Mouse (Mus musculus) ES-Bruce4 (cell line): Measurements from ENCODE around the gene H2-Aa. TPM values are rescaled to one million over a fixed set of nuclear protein-coding genes. Genes with fewer than 3 reads are reported as not detected.
A peak's percentile ranks its signal among the peaks of the same experiment; 100 is the strongest.

Source experiments
- H3K27ac ChIP-seq: 2 replicates; pipeline ENCODE4 v1.5.1; 2012; ENCODE audit warnings: low read length, inconsistent platforms; ENCODE audit not compliant: insufficient read depth
- H3K27me3 ChIP-seq: 2 replicates; pipeline ENCODE4 v1.6.1; 2012; ENCODE audit warnings: mild to moderate bottlenecking, low read length, inconsistent platforms; ENCODE audit not compliant: control insufficient read depth, poor library complexity, insufficient read depth, severe bottlenecking
- H3K36me3 ChIP-seq: 2 replicates; pipeline ENCODE4 v1.6.1; 2012; ENCODE audit warnings: inconsistent platforms, mild to moderate bottlenecking, low read length, moderate library complexity; ENCODE audit not compliant: control insufficient read depth, poor library complexity, insufficient read depth, severe bottlenecking
- H3K4me1 ChIP-seq: one replicate; pipeline ENCODE4 v1.8.1; 2011; ENCODE audit warnings: low read length; ENCODE audit not compliant: control insufficient read depth, insufficient read depth
- H3K4me3 ChIP-seq: 2 replicates; pipeline ENCODE4 v1.5.1; 2011; ENCODE audit warnings: low read depth, mild to moderate bottlenecking, low read length
- H3K9ac ChIP-seq: 2 replicates; pipeline ENCODE4 v1.6.1; 2012; ENCODE audit warnings: low read depth, mild to moderate bottlenecking, inconsistent platforms; ENCODE audit not compliant: poor library complexity, severe bottlenecking
- H3K9me3 ChIP-seq: replicated peaks from 2 replicates; pipeline ENCODE4 v1.6.1; 2012; ENCODE audit warnings: mild to moderate bottlenecking, low read length, inconsistent platforms; ENCODE audit not compliant: control insufficient read depth, poor library complexity, insufficient read depth, severe bottlenecking
- CTCF ChIP-seq: IDR thresholded peaks from one replicate; pipeline ENCODE4 v1.8.1; 2011; ENCODE audit warnings: low read depth, low read length
- EP300 ChIP-seq: IDR thresholded peaks from 2 replicates; pipeline ENCODE4 v1.6.1; 2011; ENCODE audit warnings: low read depth, low read length; ENCODE audit not compliant: insufficient read depth
- POLR2A ChIP-seq: IDR thresholded peaks from one replicate; pipeline ENCODE4 v1.8.1; 2011; ENCODE audit warnings: low read length; ENCODE audit not compliant: insufficient read depth
- polyA plus RNA-seq: library from polyadenylated mRNA; stranded (reverse); fragments of >200 nt; gene quantifications from 2 replicates; pipeline ENCODE4 v1.2.4, GENCODE M21; 2011; ENCODE audit warnings: low read depth; ENCODE audit not compliant: missing spikeins, insufficient read depth, insufficient read length

Gene H2-Aa
- polyA plus RNA-seq, 1 experiment = not detected

DNA sequence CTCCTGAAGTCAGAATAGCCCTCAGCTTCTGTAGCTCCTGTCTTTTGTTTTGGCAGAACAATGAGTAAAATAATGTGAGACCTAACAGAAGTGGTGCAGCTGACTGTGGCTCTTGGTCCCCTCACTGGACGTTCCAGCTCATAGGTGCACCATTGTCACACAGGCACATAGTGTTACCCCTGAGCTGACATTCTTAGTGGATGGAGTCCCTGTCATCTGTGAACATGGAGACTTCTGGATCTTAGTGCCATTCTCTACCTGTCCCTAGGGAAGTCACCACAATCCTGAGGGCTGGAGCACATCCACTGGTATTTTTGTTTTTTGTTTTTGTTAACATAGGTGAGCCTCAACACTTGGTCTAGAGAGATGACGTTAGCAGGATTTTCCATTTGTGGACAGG, 16.7 kb downstream of the H2-Aa start:
- no peak for TF ChIP-seq CTCF
- TF ChIP-seq EP300 = no peak
- no peak for TF ChIP-seq POLR2A
- H3K4me3 ChIP-seq = no peak overlapping the region
- H3K27me3 ChIP-seq = no peaks in the 10 kb centered on the region
- no peak overlapping the region for H3K27ac ChIP-seq
- H3K4me1 ChIP-seq = no peaks in the 10 kb centered on the region
- no peak overlapping the region for H3K9ac ChIP-seq
- no peaks in the 10 kb centered on the region for H3K36me3 ChIP-seq
- no peaks in the 10 kb centered on the region for H3K9me3 ChIP-seq

DNA sequence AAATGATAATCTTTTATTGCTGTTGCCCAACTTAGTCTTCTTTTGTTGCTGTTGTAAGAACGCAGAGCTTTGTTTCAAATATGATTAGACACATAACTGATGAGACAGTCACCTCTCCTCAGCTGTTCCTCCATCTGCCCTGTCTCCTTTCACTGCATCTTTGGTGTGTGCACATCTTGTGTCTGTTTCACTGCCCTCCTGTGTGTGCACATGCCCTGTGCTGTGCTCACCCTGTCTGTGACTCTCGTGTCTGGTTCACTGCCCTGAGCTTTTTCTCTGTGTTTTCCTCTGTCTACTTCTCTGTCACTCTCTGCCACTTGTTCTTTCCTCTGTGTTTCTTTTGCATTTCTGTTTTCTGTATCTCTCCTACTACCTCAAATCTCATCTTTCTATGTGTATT, 17.4 kb downstream of the H2-Aa start:
- no peak overlapping the region for H3K4me3 ChIP-seq
- H3K36me3 ChIP-seq = no peaks in the 10 kb centered on the region
- no peak for TF ChIP-seq CTCF
- TF ChIP-seq POLR2A = no peak
- no peak for TF ChIP-seq EP300

DNA sequence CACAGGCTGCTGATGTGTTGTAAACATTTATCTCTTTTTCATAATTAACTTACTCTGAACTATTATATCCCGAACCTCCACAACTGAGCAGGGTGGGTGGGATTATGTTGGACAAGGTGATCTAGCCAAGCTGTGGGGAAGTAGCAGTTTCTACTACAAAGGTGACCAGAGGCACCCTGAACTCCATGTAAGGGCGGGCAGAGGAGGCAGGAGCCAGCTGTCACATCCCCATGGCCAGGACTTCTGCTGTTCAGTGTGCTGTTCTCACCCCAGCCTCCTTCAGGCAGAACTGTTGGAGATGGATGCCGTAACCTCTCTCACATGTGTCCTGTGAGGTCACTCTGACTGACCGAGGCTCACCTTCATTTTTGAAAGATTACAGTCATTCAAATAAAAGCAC, 17.8 kb downstream of the H2-Aa start:
- Histone ChIP-seq H3K27me3 (0 out of 2 replicates have a peak, but pooled peaks cover under 1% of the 10 kb centered on the region), H3K9ac (no peak overlapping the region), H3K4me1 (no peaks in the 10 kb centered on the region), H3K36me3 (no peaks in the 10 kb centered on the region), H3K4me3 (no peak overlapping the region), H3K27ac (no peak overlapping the region), H3K9me3 (no peaks in the 10 kb centered on the region)
- TF ChIP-seq CTCF = no peak
- TF ChIP-seq EP300 = no peak
- TF ChIP-seq POLR2A = no peak

More for the DNA sequence above, 17.4 kb downstream of the H2-Aa start:
- no peaks in the 10 kb centered on the region for H3K4me1 ChIP-seq
- H3K27ac ChIP-seq = no peak overlapping the region
- no peaks in the 10 kb centered on the region for H3K9me3 ChIP-seq
- H3K9ac ChIP-seq = no peak overlapping the region
- H3K27me3 ChIP-seq = no peaks in the 10 kb centered on the region

DNA sequence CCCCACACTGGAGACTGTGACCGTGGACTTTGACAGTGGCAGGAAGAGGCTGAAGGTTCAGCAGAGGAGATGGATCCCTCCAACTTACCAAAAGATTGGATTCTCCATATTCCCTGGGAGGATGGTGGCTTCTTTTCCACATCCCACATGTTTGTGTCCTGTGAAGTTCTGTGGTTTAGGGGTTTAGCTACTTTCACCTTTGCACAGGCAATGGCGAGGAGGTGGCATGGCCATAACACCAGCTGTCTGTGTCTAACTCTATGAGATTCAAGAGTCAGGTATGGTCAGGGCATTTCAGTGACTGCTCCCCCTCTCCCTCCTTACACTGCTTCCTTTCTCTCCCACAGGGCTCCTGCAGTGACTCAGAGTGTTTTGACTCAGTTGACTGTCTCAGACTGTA, 18.9 kb downstream of the H2-Aa start:
- Histone ChIP-seq H3K27me3 (0 out of 2 replicates have a peak, but pooled peaks cover 5% of the 10 kb centered on the region), H3K36me3 (no peaks in the 10 kb centered on the region), H3K4me3 (no peak overlapping the region), H3K9ac (no peak overlapping the region), H3K4me1 (no peaks in the 10 kb centered on the region), H3K9me3 (no peaks in the 10 kb centered on the region), H3K27ac (no peak overlapping the region)
- no peak for TF ChIP-seq EP300

DNA sequence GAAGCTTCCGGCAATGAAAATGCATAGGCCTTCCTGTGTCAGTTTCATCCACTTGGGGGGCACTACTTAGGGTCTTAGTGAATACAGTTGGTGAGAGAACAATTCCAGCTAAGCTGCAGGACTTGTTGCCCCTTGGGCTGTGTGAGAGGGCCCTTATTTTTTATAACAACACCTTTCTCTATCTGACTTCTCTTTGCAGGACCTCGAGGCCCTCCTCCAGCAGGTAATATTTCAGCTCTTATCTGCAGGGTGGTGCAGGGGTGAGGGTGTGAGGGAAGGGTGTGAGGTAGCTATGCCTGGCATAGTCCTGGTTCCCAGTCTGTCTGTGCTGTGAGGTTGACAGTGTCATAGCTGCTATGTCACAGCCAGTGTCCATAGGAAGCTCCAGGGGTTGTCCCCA, 19.4 kb downstream of the H2-Aa start:
- H3K9ac ChIP-seq = no peak overlapping the region
- H3K4me1 ChIP-seq = no peaks in the 10 kb centered on the region
- H3K27me3 ChIP-seq = 0 out of 2 replicates have a peak, but pooled peaks cover 5% of the 10 kb centered on the region
- TF ChIP-seq POLR2A (no peak), CTCF (no peak), EP300 (no peak)
- H3K27ac ChIP-seq = no peak overlapping the region
- no peaks in the 10 kb centered on the region for H3K36me3 ChIP-seq
- no peaks in the 10 kb centered on the region for H3K9me3 ChIP-seq
- no peak overlapping the region for H3K4me3 ChIP-seq

DNA sequence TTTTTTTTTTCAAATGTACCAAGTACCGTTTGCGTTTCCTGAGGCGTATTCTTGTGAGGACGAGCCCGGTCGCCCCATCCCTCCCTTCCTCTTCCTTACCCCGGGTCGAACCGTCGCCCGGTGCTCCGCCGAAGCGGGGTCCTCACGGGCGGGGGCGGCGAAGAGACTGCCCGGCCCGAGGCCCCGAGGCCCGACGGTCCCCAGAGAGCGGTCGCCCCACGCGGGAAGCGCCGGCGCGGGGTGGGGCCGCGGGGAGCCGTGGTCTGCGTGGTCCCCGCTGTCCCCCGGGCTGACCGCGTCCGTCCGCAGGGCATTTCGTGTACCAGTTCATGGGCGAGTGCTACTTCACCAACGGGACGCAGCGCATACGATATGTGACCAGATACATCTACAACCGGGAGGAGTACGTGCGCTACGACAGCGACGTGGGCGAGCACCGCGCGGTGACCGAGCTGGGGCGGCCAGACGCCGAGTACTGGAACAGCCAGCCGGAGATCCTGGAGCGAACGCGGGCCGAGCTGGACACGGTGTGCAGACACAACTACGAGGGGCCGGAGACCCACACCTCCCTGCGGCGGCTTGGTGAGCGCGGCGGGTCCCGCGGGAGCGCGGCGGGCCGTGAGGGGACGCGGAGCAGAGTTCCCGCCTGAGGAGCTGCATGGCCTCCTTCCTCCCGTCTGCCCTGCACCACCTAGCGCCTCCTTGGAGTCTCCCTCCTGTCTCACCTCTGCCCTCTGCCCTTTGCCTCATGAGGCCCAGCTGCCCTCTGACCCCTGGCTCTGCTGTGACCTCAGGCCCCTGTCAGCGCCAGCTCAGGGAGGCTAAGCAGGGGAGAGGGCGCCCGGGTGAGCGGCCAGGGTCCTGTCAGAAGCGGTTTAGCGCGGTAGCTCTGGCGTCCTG, 22.9 kb downstream of the H2-Aa start:
- no peaks in the 10 kb centered on the region for H3K9me3 ChIP-seq
- H3K27ac ChIP-seq = no peak overlapping the region
- no peaks in the 10 kb centered on the region for H3K36me3 ChIP-seq
- no peaks in the 10 kb centered on the region for H3K4me1 ChIP-seq
- TF ChIP-seq CTCF (no peak), EP300 (no peak), POLR2A (no peak)
- 0 out of 2 replicates have a peak, but pooled peaks cover 5% of the 10 kb centered on the region for H3K27me3 ChIP-seq
- peak overlapping the region; percentile 71 for H3K4me3 ChIP-seq
- H3K9ac ChIP-seq = peak overlapping the region; percentile 51
